Mouse (Mus musculus): ENCODE data around the gene Slc7a6. TPM values are rescaled to one million over a fixed set of nuclear protein-coding genes. Genes with fewer than 3 reads are reported as not detected.

Gene Slc7a6
- polyA plus RNA-seq, 1 experiment from 2014 or later = 24.5 TPM

GRCm38 (mm10) chr8:106150653-106151000, 18.0 kb upstream of the Slc7a6 start:
- Histone ChIP-seq H3K36me3 (ENCODE audit: control insufficient read depth, insufficient read depth, low read length) (no peaks in the 10 kb centered on the region), H3K4me1 (ENCODE audit: control insufficient read depth, insufficient read depth, low read length) (peaks cover 10% of the 10 kb centered on the region), H3K27me3 (replicated peaks; ENCODE audit: control insufficient read depth, insufficient read depth, low read length) (no peaks in the 10 kb centered on the region), H3K4me2 (ENCODE audit: low read depth, low read length) (peak overlapping the region; percentile 81), H3K9me3 (ENCODE audit: control insufficient read depth, low read length) (no peaks in the 10 kb centered on the region), H3K27ac (ENCODE audit: low read length) (peak overlapping the region; percentile 54; the same call in 1 of the 2 replicates), H3K4me3 (ENCODE audit: low read length) (peak overlapping the region; percentile 87), H3K9ac (ENCODE audit: low read depth, low read length) (peak overlapping the region; percentile 81)
- ATAC-seq = no peak
- 18% methylated on average over 8 of the region's 8 CpGs for WGBS

- peaks cover 10% of the 10 kb centered on the region for H3K4me1 ChIP-seq (ENCODE audit: control insufficient read depth, insufficient read depth, low read length)
- H3K4me2 ChIP-seq (ENCODE audit: low read depth, low read length) = peak overlapping the region; percentile 81
- no peaks in the 10 kb centered on the region for H3K27me3 ChIP-seq (replicated peaks; ENCODE audit: control insufficient read depth, insufficient read depth, low read length)
- H3K4me3 ChIP-seq (ENCODE audit: low read length) = peak overlapping the region; percentile 87
- no peaks in the 10 kb centered on the region for H3K9me3 ChIP-seq (ENCODE audit: control insufficient read depth, low read length)
- H3K27ac ChIP-seq (ENCODE audit: low read length) = no peak overlapping the region
- 74% methylated on average over 9 of the region's 9 CpGs for WGBS
- H3K9ac ChIP-seq (ENCODE audit: low read depth, low read length) = peak overlapping the region; percentile 81
- no peak for ATAC-seq
- H3K36me3 ChIP-seq (ENCODE audit: control insufficient read depth, insufficient read depth, low read length) = no peaks in the 10 kb centered on the region
Observed at GRCm38 (mm10) chr8:106151041-106151440, 17.6 kb upstream of the Slc7a6 start.

GRCm38 (mm10) chr8:106152876-106153275, 15.8 kb upstream of the Slc7a6 start:
- H3K36me3 ChIP-seq (ENCODE audit: control insufficient read depth, insufficient read depth, low read length) = no peaks in the 10 kb centered on the region
- no peak for ATAC-seq
- H3K4me1 ChIP-seq (ENCODE audit: control insufficient read depth, insufficient read depth, low read length) = peaks cover 10% of the 10 kb centered on the region
- H3K9me3 ChIP-seq (ENCODE audit: control insufficient read depth, low read length) = no peaks in the 10 kb centered on the region
- H3K4me2 ChIP-seq (ENCODE audit: low read depth, low read length) = no peak overlapping the region
- H3K27ac ChIP-seq (ENCODE audit: low read length) = no peak overlapping the region
- WGBS = 66% methylated on average over 4 of the region's 4 CpGs
- no peaks in the 10 kb centered on the region for H3K27me3 ChIP-seq (replicated peaks; ENCODE audit: control insufficient read depth, insufficient read depth, low read length)
- H3K4me3 ChIP-seq (ENCODE audit: low read length) = no peak overlapping the region
- no peak overlapping the region for H3K9ac ChIP-seq (ENCODE audit: low read depth, low read length)

- H3K4me1 ChIP-seq (ENCODE audit: control insufficient read depth, insufficient read depth, low read length) = no peaks in the 10 kb centered on the region
- no peak overlapping the region for H3K9ac ChIP-seq (ENCODE audit: low read depth, low read length)
- no peaks in the 10 kb centered on the region for H3K27me3 ChIP-seq (replicated peaks; ENCODE audit: control insufficient read depth, insufficient read depth, low read length)
- no peak overlapping the region for H3K4me2 ChIP-seq (ENCODE audit: low read depth, low read length)
- 0 out of 2 replicates have a peak, but pooled peaks cover 7% of the 10 kb centered on the region for H3K36me3 ChIP-seq (ENCODE audit: control insufficient read depth, insufficient read depth, low read length)
- no peak for ATAC-seq
- no peaks in the 10 kb centered on the region for H3K9me3 ChIP-seq (ENCODE audit: control insufficient read depth, low read length)
- H3K4me3 ChIP-seq (ENCODE audit: low read length) = no peak overlapping the region
- WGBS = 77% methylated on average over 1 of the region's 1 CpGs
- no peak overlapping the region for H3K27ac ChIP-seq (ENCODE audit: low read length)
Observed at GRCm38 (mm10) chr8:106157419-106157818, 11.2 kb upstream of the Slc7a6 start.

GRCm38 (mm10) chr8:106158381-106158780, 10.3 kb upstream of the Slc7a6 start:
- H3K4me3 ChIP-seq (ENCODE audit: low read length) = no peak overlapping the region
- 0 out of 2 replicates have a peak, but pooled peaks cover 11% of the 10 kb centered on the region for H3K36me3 ChIP-seq (ENCODE audit: control insufficient read depth, insufficient read depth, low read length)
- no peaks in the 10 kb centered on the region for H3K27me3 ChIP-seq (replicated peaks; ENCODE audit: control insufficient read depth, insufficient read depth, low read length)
- H3K27ac ChIP-seq (ENCODE audit: low read length) = no peak overlapping the region
- no peak overlapping the region for H3K9ac ChIP-seq (ENCODE audit: low read depth, low read length)
- 91% methylated on average over 10 of the region's 10 CpGs for WGBS
- ATAC-seq = no peak
- H3K9me3 ChIP-seq (ENCODE audit: control insufficient read depth, low read length) = no peaks in the 10 kb centered on the region
- H3K4me1 ChIP-seq (ENCODE audit: control insufficient read depth, insufficient read depth, low read length) = no peaks in the 10 kb centered on the region
- H3K4me2 ChIP-seq (ENCODE audit: low read depth, low read length) = no peak overlapping the region

GRCm38 (mm10) chr8:106159876-106160275, 8.8 kb upstream of the Slc7a6 start:
- ATAC-seq = no peak
- Histone ChIP-seq H3K4me1 (ENCODE audit: control insufficient read depth, insufficient read depth, low read length) (no peaks in the 10 kb centered on the region), H3K4me3 (ENCODE audit: low read length) (no peak overlapping the region), H3K27ac (ENCODE audit: low read length) (no peak overlapping the region), H3K36me3 (ENCODE audit: control insufficient read depth, insufficient read depth, low read length) (peaks cover 11% of the 10 kb centered on the region; the same call in 1 of the 2 replicates), H3K27me3 (replicated peaks; ENCODE audit: control insufficient read depth, insufficient read depth, low read length) (no peaks in the 10 kb centered on the region), H3K9me3 (ENCODE audit: control insufficient read depth, low read length) (no peaks in the 10 kb centered on the region), H3K4me2 (ENCODE audit: low read depth, low read length) (no peak overlapping the region), H3K9ac (ENCODE audit: low read depth, low read length) (no peak overlapping the region)
- 85% methylated on average over 6 of the region's 6 CpGs for WGBS

- no peak overlapping the region for H3K4me2 ChIP-seq (ENCODE audit: low read depth, low read length)
- H3K4me3 ChIP-seq (ENCODE audit: low read length) = no peak overlapping the region
- 91% methylated on average over 9 of the region's 9 CpGs for WGBS
- no peak overlapping the region for H3K27ac ChIP-seq (ENCODE audit: low read length)
- H3K36me3 ChIP-seq (ENCODE audit: control insufficient read depth, insufficient read depth, low read length) = peaks cover 11% of the 10 kb centered on the region; the same call in 1 of the 2 replicates
- ATAC-seq = no peak
- H3K4me1 ChIP-seq (ENCODE audit: control insufficient read depth, insufficient read depth, low read length) = 0 out of 2 replicates have a peak, but pooled peaks cover 2% of the 10 kb centered on the region
- no peak overlapping the region for H3K9ac ChIP-seq (ENCODE audit: low read depth, low read length)
- H3K27me3 ChIP-seq (replicated peaks; ENCODE audit: control insufficient read depth, insufficient read depth, low read length) = no peaks in the 10 kb centered on the region
- H3K9me3 ChIP-seq (ENCODE audit: control insufficient read depth, low read length) = no peaks in the 10 kb centered on the region
Observed at GRCm38 (mm10) chr8:106163251-106163650, 5.4 kb upstream of the Slc7a6 start.

- ATAC-seq = no peak
- WGBS = 40% methylated on average over 4 of the region's 4 CpGs
- no peaks in the 10 kb centered on the region for H3K9me3 ChIP-seq (ENCODE audit: control insufficient read depth, low read length)
- no peak overlapping the region for H3K27ac ChIP-seq (ENCODE audit: low read length)
- H3K27me3 ChIP-seq (replicated peaks; ENCODE audit: control insufficient read depth, insufficient read depth, low read length) = no peaks in the 10 kb centered on the region
- peaks cover 11% of the 10 kb centered on the region; the same call in 1 of the 2 replicates for H3K36me3 ChIP-seq (ENCODE audit: control insufficient read depth, insufficient read depth, low read length)
- H3K4me3 ChIP-seq (ENCODE audit: low read length) = no peak overlapping the region
- H3K4me1 ChIP-seq (ENCODE audit: control insufficient read depth, insufficient read depth, low read length) = peaks cover 6% of the 10 kb centered on the region; the same call in 1 of the 2 replicates
- no peak overlapping the region for H3K9ac ChIP-seq (ENCODE audit: low read depth, low read length)
- H3K4me2 ChIP-seq (ENCODE audit: low read depth, low read length) = no peak overlapping the region
Observed at GRCm38 (mm10) chr8:106165460-106165859, 3.2 kb upstream of the Slc7a6 start.

GRCm38 (mm10) chr8:106169017-106169933, 618 bp downstream of the Slc7a6 start:
- under 1% methylated on average over 54 of the region's 54 CpGs for WGBS
- no peaks in the 10 kb centered on the region; the same call in 1 of the 2 replicates for H3K36me3 ChIP-seq (ENCODE audit: control insufficient read depth, insufficient read depth, low read length)
- peaks cover 6% of the 10 kb centered on the region; the same call in 1 of the 2 replicates for H3K4me1 ChIP-seq (ENCODE audit: control insufficient read depth, insufficient read depth, low read length)
- H3K9me3 ChIP-seq (ENCODE audit: control insufficient read depth, low read length) = no peaks in the 10 kb centered on the region
- H3K27ac ChIP-seq (ENCODE audit: low read length) = peak overlapping the region; percentile 72
- H3K4me2 ChIP-seq (ENCODE audit: low read depth, low read length) = peak overlapping the region; percentile 94
- peak overlapping the region; percentile 82 for H3K4me3 ChIP-seq (ENCODE audit: low read length)
- peak overlapping the region; percentile 86 for H3K9ac ChIP-seq (ENCODE audit: low read depth, low read length)
- peak; percentile 73 for ATAC-seq
- H3K27me3 ChIP-seq (replicated peaks; ENCODE audit: control insufficient read depth, insufficient read depth, low read length) = no peaks in the 10 kb centered on the region

Data from intestine, embryonic 16.5 days (tissue).